ENCODE assay signal across 8 mouse cellular contexts in the genomic region with DNA sequence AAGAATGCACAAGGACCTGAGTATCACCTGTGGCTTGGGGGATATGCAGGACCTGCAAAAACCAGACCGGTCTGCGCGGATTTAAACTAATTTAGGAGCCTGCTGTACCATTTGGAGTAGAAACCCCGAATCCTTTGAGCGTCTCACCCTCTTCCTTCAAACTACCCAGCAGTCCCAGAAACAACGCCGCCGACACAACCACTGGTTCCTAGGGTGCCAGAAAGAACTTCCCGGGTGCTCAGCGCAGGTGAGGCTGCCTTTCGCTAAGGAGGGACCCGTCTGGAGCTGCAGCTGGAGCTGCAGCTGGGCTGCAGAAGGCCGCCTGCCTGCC. TPM values are rescaled to one million over a fixed set of nuclear protein-coding genes. Genes with fewer than 3 reads are reported as not detected.
DNase-seq lines count a peak whose midpoint lies in the region; ATAC-seq and TF ChIP-seq lines count a peak whose summit lies in the region.

No protein-coding gene starts in this region.

- H3K79me2 ChIP-seq in liver, adult 2 months (ENCODE audit: control insufficient read depth, insufficient read depth, low read length) = peaks cover 5% of the 10 kb centered on the region; the same call in 1 of the 2 replicates

- TF ChIP-seq POLR2A in liver, adult 2 months (IDR thresholded peaks at IDR 0.05; ENCODE audit: extremely low read depth, insufficient read depth, low read length) = no peak
- TF ChIP-seq POLR2A in cortical plate, adult 2 months (IDR thresholded peaks at IDR 0.05; ENCODE audit: extremely low read depth, insufficient read depth, low read length) = no peak

- no peak for DNase-seq in liver, adult 2 months (ENCODE audit: extremely low read depth, low read depth, low spot score)
- no peak for DNase-seq in liver
- no peak for DNase-seq in left cerebral cortex, postnatal 36 days (ENCODE audit: low spot score in 2 of 2)
- DNase-seq in MN1 (ENCODE audit: low spot score) = no peak

- intact Hi-C loops in left cerebral cortex, postnatal 36 days (cut with DNase I) = loop anchor here (5.0 to 10.0 kb wide), 2 partner anchors 205 to 333 kb away; partner anchors contain the start of genes Alg11, Atp7b and Vps36

- whole genome bisulfite sequencing in liver, adult 2 months = 1% methylated on average over 13 of the region's 13 CpGs
- WGBS in intestine, embryonic 16.5 days = 1% methylated on average over 13 of the region's 13 CpGs
- under 1% methylated on average over 13 of the region's 13 CpGs for WGBS in neural tube, embryonic 13.5 days

- no peaks in the 10 kb centered on the region for H3K9me3 ChIP-seq in intestine, embryonic 16.5 days (ENCODE audit: control insufficient read depth, low read length)
- no peaks in the 10 kb centered on the region for H3K9me3 ChIP-seq in neural tube, embryonic 13.5 days

- peak overlapping the region; percentile 98 for H3K27ac ChIP-seq in liver, adult 2 months (replicated peaks; ENCODE audit: insufficient read depth, low read depth, low read length)
- no peak overlapping the region for H3K27ac ChIP-seq in cortical plate, adult 2 months (ENCODE audit: insufficient read depth, low read length)
- H3K27ac ChIP-seq in intestine, embryonic 16.5 days (ENCODE audit: low read length) = peak overlapping the region; percentile 76
- H3K27ac ChIP-seq in neural tube, embryonic 13.5 days (replicated peaks) = peak overlapping the region; percentile 81

- peak; percentile 0; the same call in 1 of the 2 replicates for ATAC-seq in intestine, embryonic 16.5 days
- peak; percentile 84; the same call in 1 of the 2 replicates for ATAC-seq in neural tube, embryonic 13.5 days (ENCODE audit: low read depth)
- ATAC-seq in cerebellum, adult (ENCODE audit: insufficient number of reproducible peaks, low FRiP score, low TSS enrichment) = no peak

- peak overlapping the region; percentile 100 for H3K4me3 ChIP-seq in liver, adult 2 months (ENCODE audit: insufficient read depth, low read depth, low read length)
- peak overlapping the region; percentile 61 for H3K4me3 ChIP-seq in cortical plate, adult 2 months (ENCODE audit: insufficient read depth, low read length)
- peak overlapping the region; percentile 88 for H3K4me3 ChIP-seq in intestine, embryonic 16.5 days (ENCODE audit: low read length)
- H3K4me3 ChIP-seq in neural tube, embryonic 13.5 days = peak overlapping the region; percentile 72

- H3K27me3 ChIP-seq in liver, adult 2 months (ENCODE audit: control insufficient read depth, insufficient read depth, low read length) = no peaks in the 10 kb centered on the region
- no peaks in the 10 kb centered on the region for H3K27me3 ChIP-seq in intestine, embryonic 16.5 days (replicated peaks; ENCODE audit: control insufficient read depth, insufficient read depth, low read length)
- H3K27me3 ChIP-seq in neural tube, embryonic 13.5 days = no peaks in the 10 kb centered on the region

- no peak for TF ChIP-seq CTCF in liver, adult 2 months (IDR thresholded peaks at IDR 0.05; ENCODE audit: low read depth, low read length)
- no peak for TF ChIP-seq CTCF in cortical plate, adult 2 months (IDR thresholded peaks at IDR 0.05; ENCODE audit: extremely low read depth, insufficient read depth, low read length)

- peak overlapping the region; percentile 76 for H3K4me2 ChIP-seq in intestine, embryonic 16.5 days (ENCODE audit: low read depth, low read length)
- H3K4me2 ChIP-seq in neural tube, embryonic 13.5 days = peak overlapping the region; percentile 78

- peak overlapping the region; percentile 99 for H3K9ac ChIP-seq in liver, adult 2 months (ENCODE audit: low read depth, low read length)
- H3K9ac ChIP-seq in intestine, embryonic 16.5 days (ENCODE audit: low read depth, low read length) = peak overlapping the region; percentile 92
- peak overlapping the region; percentile 80 for H3K9ac ChIP-seq in neural tube, embryonic 13.5 days

- H3K36me3 ChIP-seq in liver, adult 2 months (ENCODE audit: control insufficient read depth, insufficient read depth, low read length) = peaks cover 10% of the 10 kb centered on the region
- H3K36me3 ChIP-seq in intestine, embryonic 16.5 days (ENCODE audit: control insufficient read depth, insufficient read depth, low read length) = no peaks in the 10 kb centered on the region
- H3K36me3 ChIP-seq in neural tube, embryonic 13.5 days = no peaks in the 10 kb centered on the region

- peaks cover 34% of the 10 kb centered on the region for H3K4me1 ChIP-seq in liver, adult 2 months (ENCODE audit: control insufficient read depth, insufficient read depth, low read length)
- H3K4me1 ChIP-seq in cortical plate, adult 2 months (ENCODE audit: control insufficient read depth, insufficient read depth, low read length) = no peaks in the 10 kb centered on the region; the same call in 1 of the 2 replicates
- 0 out of 2 replicates have a peak, but pooled peaks cover 5% of the 10 kb centered on the region for H3K4me1 ChIP-seq in intestine, embryonic 16.5 days (ENCODE audit: control insufficient read depth, insufficient read depth, low read length)
- peaks cover 16% of the 10 kb centered on the region for H3K4me1 ChIP-seq in neural tube, embryonic 13.5 days (replicated peaks)

RNA-seq across cellular contexts. Expression of gene Slc25a15, which starts 0.6 kb away (rescaled TPM):
- total RNA-seq in liver, adult 2 months (2014; rRNA removed) = 228 and 265 TPM in 2 replicates
- 107 and 143 TPM in 2 replicates for polyA plus RNA-seq in liver, adult 2 months (2012; rRNA removed)
- polyA plus RNA-seq in cortical plate, adult 2 months (2012; rRNA removed) = 8.9 and 9.2 TPM in 2 replicates
- polyA plus RNA-seq in intestine, embryonic 16.5 days (2015; fragmentation: Nextera tagmentation; extraction: Ambion mirVana) = 129 and 148 TPM in 2 replicates
- polyA plus RNA-seq in neural tube, embryonic 13.5 days (2015; fragmentation: Nextera tagmentation; extraction: Ambion mirVana) = 8.3 and 8.8 TPM in 2 replicates
- total RNA-seq in left cerebral cortex, postnatal 36 days (2021) = 10 to 100 TPM; 11.7 to 12.7 TPM

RNA-seq across cellular contexts. Expression of gene Mrps31, which starts 13.4 kb away (rescaled TPM):
- total RNA-seq in liver, adult 2 months (2014; rRNA removed) = 34.9 and 35.7 TPM in 2 replicates
- 9.4 and 9.5 TPM in 2 replicates for polyA plus RNA-seq in liver, adult 2 months (2012; rRNA removed)
- polyA plus RNA-seq in cortical plate, adult 2 months (2012; rRNA removed) = 17.0 and 17.8 TPM in 2 replicates
- polyA plus RNA-seq in intestine, embryonic 16.5 days (2015; fragmentation: Nextera tagmentation; extraction: Ambion mirVana) = 73.0 and 78.7 TPM in 2 replicates
- polyA plus RNA-seq in neural tube, embryonic 13.5 days (2015; fragmentation: Nextera tagmentation; extraction: Ambion mirVana) = 36.9 and 37.4 TPM in 2 replicates
- total RNA-seq in left cerebral cortex, postnatal 36 days (2021) = 10 to 100 TPM; 22.4 to 22.8 TPM

Comparison
In these comparisons a context has a peak if more than half of its experiments do, and no peak if none do; other contexts are left out.
1. RNA of gene Slc25a15, which starts 0.6 kb away (polyA plus RNA-seq): 129 to 148 TPM in intestine, embryonic 16.5 days and 107 to 143 TPM in liver, adult 2 months; 8.9 to 9.2 TPM in cortical plate, adult 2 months and 8.3 to 8.8 TPM in neural tube, embryonic 13.5 days; every median in the first group is over 10 times any median in the second.
2. Peak in every context shown above with its lines, with median percentiles within 50 percentile points of each other: H3K4me3 ChIP-seq and H3K9ac ChIP-seq.